ENCODE assay signal across 12 mouse cellular contexts in the genomic region with DNA sequence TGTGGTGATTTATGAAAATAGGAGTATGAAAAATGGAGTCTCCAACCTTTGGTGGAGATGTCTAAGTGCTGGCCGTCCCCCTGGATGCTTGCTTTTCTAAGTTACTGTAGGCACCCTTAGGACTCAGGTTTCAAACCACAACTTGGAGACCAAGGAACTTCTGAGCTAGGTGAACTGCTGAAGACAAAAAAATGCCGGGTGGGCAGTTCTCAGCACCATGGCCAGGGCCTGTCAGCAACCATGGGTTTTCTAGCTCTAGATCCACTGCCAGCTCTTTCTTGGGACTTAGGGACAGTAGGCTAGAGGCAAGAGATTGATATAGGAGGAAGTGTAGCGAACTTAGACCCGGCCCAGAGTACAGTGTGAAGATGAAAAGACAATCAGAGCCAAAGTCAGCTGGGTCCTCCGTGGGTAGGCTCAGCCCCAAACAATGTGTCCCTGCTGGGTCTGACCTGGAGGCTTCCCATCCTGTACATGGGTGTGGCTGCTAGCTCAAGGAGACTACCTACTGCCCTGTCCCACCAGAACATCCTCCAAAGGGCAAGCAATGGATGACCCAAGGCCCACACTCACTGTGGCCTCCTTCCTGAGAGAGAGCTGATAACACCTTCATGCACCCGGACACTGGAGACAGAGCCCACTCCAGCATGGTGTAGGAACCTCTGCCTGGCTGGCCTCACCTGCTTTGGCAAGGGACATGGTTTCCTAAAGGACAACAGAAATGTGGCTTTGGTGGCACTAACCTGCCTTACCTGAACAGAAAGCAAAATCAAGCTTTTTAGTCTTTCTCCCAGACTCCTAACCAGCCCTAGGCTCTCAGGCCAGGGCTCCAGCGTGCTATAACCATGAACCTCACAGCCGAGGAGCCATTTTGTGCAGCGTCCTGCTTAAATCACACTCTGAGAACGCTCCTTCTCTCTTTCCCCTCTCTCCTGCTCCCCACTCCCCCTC. TPM values are rescaled to one million over a fixed set of nuclear protein-coding genes. Genes with fewer than 3 reads are reported as not detected.
DNase-seq lines count a peak whose midpoint lies in the region; ATAC-seq lines count a peak whose summit lies in the region.
"Had no signal": no experiment of that assay in that cellular context is flagged by ENCODE, and none has a peak within 500 bp of the region (broad histone marks: within the 10 kb centered on the region; RNA-seq: fewer than 3 reads in every experiment).

No protein-coding gene starts in this region.

- 4% methylated on average over 10 of the region's 10 CpGs for WGBS in forebrain, embryonic 15.5 days
- 12% methylated on average over 10 of the region's 10 CpGs for WGBS in midbrain, embryonic 15.5 days

- H3K4me1 ChIP-seq in forebrain, embryonic 15.5 days, result peaks cover 29% of the 10 kb centered on the region
- peaks cover 60% of the 10 kb centered on the region for H3K4me1 ChIP-seq in midbrain, embryonic 15.5 days

- DNase-seq in layer of hippocampus, postnatal 14 days (ENCODE audit: low spot score in 2 of 2), result peak; percentile 14 to 18
- no peak for DNase-seq in layer of hippocampus, adult 9-11 months
- DNase-seq in cerebellum, adult 9-10 months, result peak; percentile 60
- DNase-seq in thymus, postnatal 14 days, result no peak
- no peak for DNase-seq in T-cell, adult 2 months (ENCODE audit: low spot score)
- no peak for DNase-seq in adrenal gland, postnatal 36 days
- DNase-seq: adrenal gland, adult 2 months; gastrocnemius, postnatal 25 days; spleen, adult 18-20 months; thymus, postnatal 4 days had no signal

- no peaks in the 10 kb centered on the region for H3K36me3 ChIP-seq in forebrain, embryonic 15.5 days
- no peaks in the 10 kb centered on the region for H3K36me3 ChIP-seq in midbrain, embryonic 15.5 days (replicated peaks)

- peak overlapping the region; percentile 92 for H3K4me2 ChIP-seq in forebrain, embryonic 15.5 days (replicated peaks)
- peak overlapping the region; percentile 73 for H3K4me2 ChIP-seq in midbrain, embryonic 15.5 days

- H3K27me3 ChIP-seq in forebrain, embryonic 15.5 days, result no peaks in the 10 kb centered on the region
- peaks cover 22% of the 10 kb centered on the region; the same call in 1 of the 2 replicates for H3K27me3 ChIP-seq in midbrain, embryonic 15.5 days (replicated peaks)

- H3K27ac ChIP-seq in forebrain, embryonic 15.5 days (replicated peaks), result peak overlapping the region; percentile 98
- H3K27ac ChIP-seq in midbrain, embryonic 15.5 days, result peak overlapping the region; percentile 89

- peak overlapping the region; percentile 85 for H3K4me3 ChIP-seq in forebrain, embryonic 15.5 days
- peak overlapping the region; percentile 79 for H3K4me3 ChIP-seq in midbrain, embryonic 15.5 days

- no peaks in the 10 kb centered on the region for H3K9me3 ChIP-seq in forebrain, embryonic 15.5 days
- no peaks in the 10 kb centered on the region for H3K9me3 ChIP-seq in midbrain, embryonic 15.5 days

- ATAC-seq in forebrain, embryonic 15.5 days (replicated peaks), result no peak
- ATAC-seq in midbrain, embryonic 15.5 days (replicated peaks), result no peak

- peak overlapping the region; percentile 100 for H3K9ac ChIP-seq in forebrain, embryonic 15.5 days (replicated peaks)
- peak overlapping the region; percentile 88 for H3K9ac ChIP-seq in midbrain, embryonic 15.5 days

RNA-seq across cellular contexts. Expression of a gene that starts 36.3 kb away (rescaled TPM):
- 10 to 100 TPM; 84.1 to 90.7 TPM for total RNA-seq in layer of hippocampus, postnatal 14 days (2021)
- polyA plus RNA-seq in forebrain, embryonic 15.5 days (2015; fragmentation: Nextera tagmentation; extraction: Ambion mirVana), result 32.9 and 35.8 TPM in 2 replicates
- 22.7 and 27.0 TPM in 2 replicates for polyA plus RNA-seq in midbrain, embryonic 15.5 days (2015; fragmentation: Nextera tagmentation; extraction: Ambion mirVana)
- 10 to 100 TPM; 68.5 to 77.7 TPM for total RNA-seq in adrenal gland, postnatal 36 days (2021)

Comparison
In these comparisons a context has a peak if more than half of its experiments do, and no peak if none do; other contexts are left out.
1. DNase-seq: peak in layer of hippocampus, postnatal 14 days (2 of 2) and cerebellum, adult 9-10 months (single experiment); none in layer of hippocampus, adult 9-11 months (single experiment), thymus, postnatal 14 days (single experiment), T-cell, adult 2 months (single experiment) and adrenal gland, postnatal 36 days (0 of 2).